Mouse (Mus musculus) MEL (cell line): ENCODE measurements around the gene Trim2. TPM values are rescaled to one million over a fixed set of nuclear protein-coding genes. Genes with fewer than 3 reads are reported as not detected.

ENCODE experiments used
- DNase-seq: peaks from one replicate; pipeline ENCODE4 v3.0.0; 2011; ENCODE audit warnings: low read depth, low spot score
- H3K27ac ChIP-seq: 2 replicates; pipeline ENCODE4 v1.5.1; 2012; ENCODE audit warnings: low read depth, mild to moderate bottlenecking, control low read depth, low read length, moderate library complexity; ENCODE audit not compliant: control insufficient read depth
- H3K27me3 ChIP-seq, 2 experiments: fragments of 150-350 bp in 1 of 2; sonication (generic) in 1 of 2; 2 replicates each; pipeline ENCODE4 v1.6.1; 2012; ENCODE audit warnings: low read length in 2 of 2, mild to moderate bottlenecking in 2 of 2, improper control_type of control experiment in 1 of 2, moderate library complexity in 1 of 2; ENCODE audit not compliant: insufficient read depth in 2 of 2, control insufficient read depth in 1 of 2
- H3K36me3 ChIP-seq, 2 experiments: 2 replicates each; pipeline ENCODE4 v1.6.1; 2012 to 2014; ENCODE audit warnings: low read length in 2 of 2, improper control_type of control experiment in 1 of 2, inconsistent platforms in 1 of 2, mild to moderate bottlenecking in 1 of 2; ENCODE audit not compliant: insufficient read depth in 2 of 2, control insufficient read depth in 1 of 2
- H3K4me1 ChIP-seq, 2 experiments: fragments of 150-350 bp in 1 of 2; sonication (generic) in 1 of 2; 2 replicates each; pipeline ENCODE4 v1.6.1; 2012; ENCODE audit warnings: low read length in 2 of 2, improper control_type of control experiment in 1 of 2, mild to moderate bottlenecking in 1 of 2; ENCODE audit not compliant: insufficient read depth in 2 of 2, control insufficient read depth in 1 of 2
- H3K4me3 ChIP-seq, 2 experiments: fragments of 150-350 bp in 1 of 2; sonication (generic) in 1 of 2; 2 replicates each; pipeline ENCODE4 v1.5.1; 2012; ENCODE audit warnings: low read depth in 2 of 2, low read length in 2 of 2, mild to moderate bottlenecking in 2 of 2, moderate library complexity in 2 of 2, control low read depth in 1 of 2, improper control_type of control experiment in 1 of 2; ENCODE audit not compliant: control insufficient read depth in 1 of 2, insufficient read depth in 1 of 2
- H3K79me2 ChIP-seq: 2 replicates; pipeline ENCODE4 v1.6.1; 2012; ENCODE audit warnings: mild to moderate bottlenecking, low read length, moderate library complexity; ENCODE audit not compliant: control insufficient read depth, poor library complexity, insufficient read depth
- H3K9ac ChIP-seq: 2 replicates; pipeline ENCODE4 v1.6.1; 2012; ENCODE audit warnings: low read depth, mild to moderate bottlenecking, control low read depth, low read length, moderate library complexity; ENCODE audit not compliant: control insufficient read depth, poor library complexity, severe bottlenecking
- H3K9me3 ChIP-seq: fragments of 150-350 bp; sonication (generic); replicated peaks from 2 replicates; pipeline ENCODE4 v1.6.1; 2012; ENCODE audit warnings: mild to moderate bottlenecking, low read length, improper control_type of control experiment, moderate library complexity; ENCODE audit not compliant: insufficient read depth
- CTCF ChIP-seq, 3 experiments: IDR thresholded peaks in 2 of 3; conservative IDR thresholded peaks in 1 of 3; 2 replicates each; pipeline ENCODE4 v1.5.1; 2011 to 2012; ENCODE audit warnings: low read length in 3 of 3, low read depth in 2 of 3, mild to moderate bottlenecking in 2 of 3, improper control_type of control experiment in 1 of 3, inconsistent platforms in 1 of 3, mixed read lengths in 1 of 3, moderate library complexity in 1 of 3; ENCODE audit not compliant: control insufficient read depth in 1 of 3, insufficient read depth in 1 of 3, poor library complexity in 1 of 3, severe bottlenecking in 1 of 3
- E2F4 ChIP-seq: IDR thresholded peaks from 2 replicates; pipeline ENCODE4 v1.6.1; 2011; ENCODE audit warnings: low read depth, low read length, improper control_type of control experiment, borderline replicate concordance
- ETS1 ChIP-seq: IDR thresholded peaks from 2 replicates; pipeline ENCODE4 v1.6.1; 2012; ENCODE audit warnings: low read depth, mild to moderate bottlenecking, inconsistent platforms, low read length, improper control_type of control experiment, moderate library complexity
- GABPA ChIP-seq: IDR thresholded peaks from 2 replicates; pipeline ENCODE4 v1.6.1; 2012; ENCODE audit warnings: low read depth, mild to moderate bottlenecking, inconsistent platforms, low read length, improper control_type of control experiment, moderate library complexity
- HCFC1 ChIP-seq: IDR thresholded peaks from 2 replicates; pipeline ENCODE4 v1.6.1; 2012; ENCODE audit warnings: low read depth, mild to moderate bottlenecking, inconsistent platforms, low read length, improper control_type of control experiment, moderate library complexity
- MAX ChIP-seq: IDR thresholded peaks from 2 replicates; pipeline ENCODE4 v1.6.1; 2011; ENCODE audit warnings: low read length, improper control_type of control experiment
- MEF2A ChIP-seq: IDR thresholded peaks from 2 replicates; pipeline ENCODE4 v1.6.1; 2014; ENCODE audit warnings: low read depth, mild to moderate bottlenecking, inconsistent platforms, low read length, improper control_type of control experiment; ENCODE audit not compliant: poor library complexity, insufficient replicate concordance, severe bottlenecking; ENCODE audit errors: extremely low read depth
- MXI1 ChIP-seq: IDR thresholded peaks from 2 replicates; pipeline ENCODE4 v1.6.1; 2011; ENCODE audit warnings: mild to moderate bottlenecking, low read depth, low read length, improper control_type of control experiment
- MYB ChIP-seq: IDR thresholded peaks from 2 replicates; pipeline ENCODE4 v1.6.1; 2011; ENCODE audit warnings: mild to moderate bottlenecking, low read depth, low read length, improper control_type of control experiment
- NELFE ChIP-seq: IDR thresholded peaks from 2 replicates; pipeline ENCODE4 v1.6.1; 2011; ENCODE audit warnings: low read depth, low read length, improper control_type of control experiment
- NRF1 ChIP-seq: IDR thresholded peaks from 2 replicates; pipeline ENCODE4 v1.6.1; 2014; ENCODE audit warnings: low read depth, mild to moderate bottlenecking, inconsistent platforms, low read length, improper control_type of control experiment, moderate library complexity; ENCODE audit not compliant: poor library complexity, insufficient read depth, severe bottlenecking
- POLR2AphosphoS5 ChIP-seq: IDR thresholded peaks from 2 replicates; pipeline ENCODE4 v1.6.1; 2012; ENCODE audit warnings: low read depth, borderline replicate concordance, mild to moderate bottlenecking, inconsistent platforms, low read length, moderate library complexity, mixed read lengths
- SIN3A ChIP-seq: IDR thresholded peaks from 2 replicates; pipeline ENCODE4 v1.6.1; 2012; ENCODE audit warnings: low read length, improper control_type of control experiment, inconsistent platforms
- SMC3 ChIP-seq: IDR thresholded peaks from 2 replicates; pipeline ENCODE4 v1.6.1; 2011; ENCODE audit warnings: low read depth, low read length, improper control_type of control experiment
- TBP ChIP-seq: IDR thresholded peaks from 2 replicates; pipeline ENCODE4 v1.8.0; 2011; ENCODE audit warnings: low read depth, low read length, improper control_type of control experiment
- UBTF ChIP-seq: IDR thresholded peaks from 2 replicates; pipeline ENCODE4 v1.6.1; 2012; ENCODE audit warnings: low read depth, mild to moderate bottlenecking, inconsistent platforms, low read length, improper control_type of control experiment, moderate library complexity, borderline replicate concordance; ENCODE audit not compliant: insufficient read depth
- USF2 ChIP-seq, 2 experiments: IDR thresholded peaks; 2 replicates each; pipeline ENCODE4 v1.6.1; 2011 to 2012; ENCODE audit warnings: improper control_type of control experiment in 2 of 2, low read length in 2 of 2, borderline replicate concordance in 1 of 2, inconsistent platforms in 1 of 2, low read depth in 1 of 2, mild to moderate bottlenecking in 1 of 2; ENCODE audit not compliant: insufficient read depth in 1 of 2
- ZKSCAN1 ChIP-seq: IDR thresholded peaks from 2 replicates; pipeline ENCODE4 v1.6.1; 2012; ENCODE audit warnings: low read depth, mild to moderate bottlenecking, inconsistent platforms, low read length, improper control_type of control experiment, moderate library complexity
- ZMIZ1 ChIP-seq: IDR thresholded peaks from 2 replicates; pipeline ENCODE4 v1.6.1; 2012; ENCODE audit warnings: low read depth, mild to moderate bottlenecking, inconsistent platforms, low read length, improper control_type of control experiment, moderate library complexity
- polyA plus RNA-seq, 2 experiments: library from polyadenylated mRNA; stranded (reverse) in 1 of 2; unstranded in 1 of 2; fragments of >175 nt in 1 of 2; fragments of >200 nt in 1 of 2; gene quantifications; 2 replicates each; pipeline versions ENCODE4 v1.2.1 to v1.2.4; 2012; ENCODE audit warnings: low replicate concordance in 2 of 2, low read depth in 1 of 2; ENCODE audit not compliant: insufficient read length in 2 of 2, insufficient read depth in 1 of 2, missing spikeins in 1 of 2
- total RNA-seq: library from RNA; depleted of rRNA; stranded (reverse); fragments of 300-350 nt; gene quantifications from 2 replicates; pipeline ENCODE4 v1.2.3, GENCODE M21; 2012

The Trim2 gene
- total and polyA plus RNA-seq, 3 experiments, result 1.7 to 4.4 TPM; not detected in 1

DNA sequence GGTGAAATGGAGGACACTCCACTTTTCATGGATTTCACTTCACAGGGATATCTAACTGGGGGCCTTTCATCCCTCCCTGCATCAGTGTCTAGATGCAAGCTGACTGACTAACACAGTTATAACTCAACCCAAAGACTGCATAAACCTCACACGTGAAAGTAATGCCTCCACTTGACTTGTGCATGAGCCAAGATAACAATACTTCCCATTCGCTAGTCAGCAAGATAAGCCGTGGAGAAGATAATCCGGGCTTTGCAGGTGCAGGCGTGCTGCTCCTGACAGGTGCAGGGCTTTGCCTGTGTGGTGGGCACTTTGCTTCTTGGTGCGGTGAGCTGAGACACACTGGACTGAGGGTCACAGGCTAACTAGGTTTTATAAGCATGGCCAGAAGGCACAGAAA is 74.4 kb downstream of the Trim2 start (continued):
- no peak for TF ChIP-seq CTCF (IDR thresholded peaks at IDR 0.05 in 2 of 3, conservative IDR thresholded peaks at IDR 0.05 in 1 of 3; ENCODE audit: control insufficient read depth in 1 of 3, insufficient read depth in 1 of 3, low read depth in 2 of 3, low read length in 3 of 3, poor library complexity in 1 of 3, severe bottlenecking in 1 of 3)
- no peak for TF ChIP-seq HCFC1
- TF ChIP-seq GABPA, result no peak
- TF ChIP-seq UBTF, result no peak
- no peak for TF ChIP-seq ZMIZ1
- peak; percentile 76 for TF ChIP-seq MAX
- TF ChIP-seq MEF2A, result no peak
- no peak for TF ChIP-seq ZKSCAN1
- no peak for TF ChIP-seq USF2 (IDR thresholded peaks at IDR 0.05; ENCODE audit: borderline replicate concordance in 1 of 2, insufficient read depth in 1 of 2, low read depth in 1 of 2, low read length in 2 of 2)
- peak; percentile 83 for TF ChIP-seq ETS1
- TF ChIP-seq NELFE, result no peak
- no peak for TF ChIP-seq E2F4

GRCm38 (mm10) chr3:84230988-84231387 is 75.7 kb downstream of the Trim2 start:
- Histone ChIP-seq H3K4me1 (peaks cover 3 to 31% of the 10 kb centered on the region in 2 experiments), H3K27me3 (no peaks in the 10 kb centered on the region), H3K9ac (no peak overlapping the region), H3K79me2 (no peaks in the 10 kb centered on the region), H3K27ac (no peak overlapping the region), H3K9me3 (no peaks in the 10 kb centered on the region), H3K36me3 (peaks cover 0 to 26% of the 10 kb centered on the region in 2 experiments; a peak in 2 of 4 replicates), H3K4me3 (no peak overlapping the region)
- TF ChIP-seq NRF1 (no peak), E2F4 (no peak), POLR2AphosphoS5 (no peak), MYB (no peak), SMC3 (no peak), SIN3A (no peak), HCFC1 (no peak), ZKSCAN1 (no peak)
- DNase-seq, result no peak

GRCm38 (mm10) chr3:84228911-84229310 is 77.8 kb downstream of the Trim2 start:
- no peak for DNase-seq

More at GRCm38 (mm10) chr3:84228911-84229310, 77.8 kb downstream of the Trim2 start:
- no peak overlapping the region for H3K27ac ChIP-seq
- no peak overlapping the region for H3K9ac ChIP-seq
- no peaks in the 10 kb centered on the region for H3K27me3 ChIP-seq
- H3K79me2 ChIP-seq, result no peaks in the 10 kb centered on the region
- peak overlapping the region in 1 of 2 experiments; percentile 6; a peak in 1 of 4 replicates for H3K4me3 ChIP-seq
- H3K36me3 ChIP-seq, result peaks cover 0 to 17% of the 10 kb centered on the region in 2 experiments; a peak in 2 of 4 replicates
- H3K9me3 ChIP-seq, result no peaks in the 10 kb centered on the region
- no peak; the same call in 1 of the 2 replicates for TF ChIP-seq MXI1
- peak; percentile 97 for TF ChIP-seq TBP
- H3K4me1 ChIP-seq, result peaks cover 1 to 20% of the 10 kb centered on the region in 2 experiments
